Mouse (Mus musculus): ENCODE measurements around the gene Ints14. TPM values are rescaled to one million over a fixed set of nuclear protein-coding genes. Genes with fewer than 3 reads are reported as not detected.
"Not testable (repeated sequence)": the region's sequence is repeated elsewhere in the genome, so short reads cannot be mapped to it uniquely, and the experiment has no call there.

The Ints14 gene
- polyA plus RNA-seq, 1 experiment from 2014 or later: 29.2 TPM

DNA sequence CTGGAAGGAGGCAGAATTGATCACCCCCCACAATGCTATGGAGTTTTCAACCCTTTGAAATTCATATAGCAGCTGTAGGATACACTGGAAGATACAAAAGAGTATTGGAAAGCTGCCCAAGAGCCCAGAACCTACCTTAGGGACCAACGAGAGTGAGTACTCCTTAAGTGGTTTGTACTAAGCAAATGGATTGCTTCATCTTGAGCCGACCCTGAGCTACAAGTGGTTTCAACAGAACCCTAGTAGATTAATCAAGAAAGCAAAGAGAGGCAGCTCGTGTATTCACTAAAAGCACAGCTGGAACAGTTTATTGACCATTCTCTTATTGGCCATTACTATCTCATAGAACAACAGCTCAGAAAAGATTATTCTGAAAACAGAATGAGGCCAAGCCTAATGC is 58.4 kb downstream of the Ints14 start:
- H3K27ac ChIP-seq: no peak overlapping the region
- H3K79me2 ChIP-seq (ENCODE audit: inconsistent target): peaks cover 63% of the 10 kb centered on the region; the same call in 1 of the 2 replicates
- no peak overlapping the region for H3K4me3 ChIP-seq (ENCODE audit: inconsistent target)
- 66% methylated on average over 3 of the region's 3 CpGs for WGBS (ENCODE audit: missing documents)
- no peaks in the 10 kb centered on the region for H3K36me3 ChIP-seq (ENCODE audit: inconsistent target)

DNA sequence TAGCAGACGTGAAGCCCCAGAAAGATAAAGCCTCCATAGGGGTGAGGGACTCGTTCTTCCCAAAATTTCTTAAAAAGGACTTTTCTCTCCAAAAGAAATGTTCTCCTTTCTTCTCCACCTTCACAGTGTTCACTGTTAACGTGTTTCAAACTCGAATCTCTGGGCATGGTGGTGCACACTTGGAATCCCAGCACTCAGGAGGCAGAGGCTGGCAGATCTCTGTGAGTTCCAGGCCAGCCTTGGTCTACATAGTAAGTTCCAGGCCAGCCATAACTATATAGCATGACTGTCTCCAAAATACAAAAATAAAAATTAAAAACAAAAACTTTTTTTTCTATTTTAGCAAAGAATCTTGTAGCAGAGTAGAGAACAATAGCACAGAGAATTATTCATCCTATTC is 59.4 kb downstream of the Ints14 start:
- no peak overlapping the region for H3K4me3 ChIP-seq (ENCODE audit: inconsistent target)
- no peaks in the 10 kb centered on the region for H3K36me3 ChIP-seq (ENCODE audit: inconsistent target)
- H3K27ac ChIP-seq: no peak overlapping the region
- H3K79me2 ChIP-seq (ENCODE audit: inconsistent target): peaks cover 56% of the 10 kb centered on the region; the same call in 1 of the 2 replicates
- 90% methylated on average over 4 of the region's 4 CpGs for WGBS (ENCODE audit: missing documents)

- 1% methylated on average over 70 of the region's 81 CpGs for WGBS (ENCODE audit: missing documents)
- peak within 1 kb of the TSS; percentile 78 for H3K27ac ChIP-seq
- peak within 1 kb of the TSS; percentile 46 for H3K4me3 ChIP-seq (ENCODE audit: inconsistent target)
- H3K36me3 ChIP-seq (ENCODE audit: inconsistent target): no peaks in the 10 kb centered on the region
- peaks cover 45% of the 10 kb centered on the region; the same call in 1 of the 2 replicates for H3K79me2 ChIP-seq (ENCODE audit: inconsistent target)
Observed at GRCm38 (mm10) chr9:65020991-65021886, 60.5 kb downstream of the Ints14 start, which contains the start of gene Hacd3. Hacd3 (minus strand) TSS chr9:65021693.

- peaks cover 38% of the 10 kb centered on the region; the same call in 1 of the 2 replicates for H3K79me2 ChIP-seq (ENCODE audit: inconsistent target)
- H3K27ac ChIP-seq: peak overlapping the region; percentile 78
- 23% methylated on average over 9 of the region's 9 CpGs for WGBS (ENCODE audit: missing documents)
- H3K4me3 ChIP-seq (ENCODE audit: inconsistent target): peak overlapping the region; percentile 46
- H3K36me3 ChIP-seq (ENCODE audit: inconsistent target): no peaks in the 10 kb centered on the region
Observed at GRCm38 (mm10) chr9:65021887-65022579, 61.3 kb downstream of the Ints14 start.

GRCm38 (mm10) chr9:65022580-65023135 is 62.0 kb downstream of the Ints14 start:
- H3K79me2 ChIP-seq (ENCODE audit: inconsistent target): peaks cover 32% of the 10 kb centered on the region; the same call in 1 of the 2 replicates
- 87% methylated on average over 4 of the region's 4 CpGs for WGBS (ENCODE audit: missing documents)
- H3K27ac ChIP-seq: no peak overlapping the region
- H3K36me3 ChIP-seq (ENCODE audit: inconsistent target): no peaks in the 10 kb centered on the region
- no peak overlapping the region for H3K4me3 ChIP-seq (ENCODE audit: inconsistent target)

GRCm38 (mm10) chr9:65023447-65023846 is 62.7 kb downstream of the Ints14 start:
- peaks cover 26% of the 10 kb centered on the region; the same call in 1 of the 2 replicates for H3K79me2 ChIP-seq (ENCODE audit: inconsistent target)
- 94% methylated on average over 3 of the region's 3 CpGs for WGBS (ENCODE audit: missing documents)
- no peak overlapping the region for H3K4me3 ChIP-seq (ENCODE audit: inconsistent target)
- no peak overlapping the region for H3K27ac ChIP-seq
- H3K36me3 ChIP-seq (ENCODE audit: inconsistent target): no peaks in the 10 kb centered on the region

DNA sequence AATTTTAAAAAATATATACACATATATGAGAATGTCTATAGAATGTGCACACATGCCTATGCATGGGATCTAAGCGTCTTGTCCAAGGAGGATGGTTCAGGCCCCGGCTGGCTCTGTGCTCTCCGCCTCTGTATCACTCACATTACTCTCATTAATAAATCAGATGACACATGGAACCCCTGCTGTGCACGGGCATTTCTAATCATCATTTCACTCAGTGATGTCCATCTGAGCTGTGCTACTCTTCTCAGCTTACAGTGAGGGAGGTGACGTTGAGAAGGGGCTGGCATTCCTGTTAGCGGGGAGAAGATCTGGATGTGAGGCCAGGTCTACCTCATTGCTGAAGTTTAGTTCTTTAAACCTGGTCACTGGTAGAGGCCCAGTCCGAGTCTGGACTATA is 66.5 kb downstream of the Ints14 start:
- no peaks in the 10 kb centered on the region for H3K36me3 ChIP-seq (ENCODE audit: inconsistent target)
- no peak overlapping the region for H3K27ac ChIP-seq
- H3K4me3 ChIP-seq (ENCODE audit: inconsistent target): no peak overlapping the region
- WGBS (ENCODE audit: missing documents): 88% methylated on average over 7 of the region's 7 CpGs
- no peaks in the 10 kb centered on the region for H3K79me2 ChIP-seq (ENCODE audit: inconsistent target)

DNA sequence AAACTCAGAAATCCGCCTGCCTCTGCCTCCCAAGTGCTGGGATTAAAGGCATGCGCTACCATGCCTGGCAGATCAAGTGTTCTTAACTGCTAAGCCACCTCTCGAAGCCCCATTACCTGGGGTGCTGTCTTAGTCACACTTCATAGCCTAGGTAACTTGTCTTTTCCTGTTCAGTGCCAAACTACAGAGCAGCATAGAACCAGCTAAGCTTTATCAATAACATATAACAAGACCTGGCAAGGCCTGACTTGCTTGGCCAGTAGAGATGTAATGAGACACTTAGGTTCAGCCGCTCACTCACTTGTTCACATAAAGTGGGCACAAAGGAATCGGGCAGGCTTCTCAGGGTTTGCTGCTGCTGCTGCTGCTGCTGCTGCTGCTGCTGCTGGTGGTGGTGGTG is 67.6 kb downstream of the Ints14 start:
- no peak overlapping the region for H3K4me3 ChIP-seq (ENCODE audit: inconsistent target)
- H3K36me3 ChIP-seq (ENCODE audit: inconsistent target): no peaks in the 10 kb centered on the region
- H3K79me2 ChIP-seq (ENCODE audit: inconsistent target): peaks cover 3% of the 10 kb centered on the region
- WGBS (ENCODE audit: missing documents): 96% methylated on average over 5 of the region's 5 CpGs
- no peak overlapping the region for H3K27ac ChIP-seq

- Histone ChIP-seq H3K79me2 (ENCODE audit: inconsistent target) (peaks cover 27% of the 10 kb centered on the region), H3K27ac (peak overlapping the region; percentile 81; the same call in 1 of the 2 replicates)
- not testable (repeated sequence) for H3K36me3 ChIP-seq (ENCODE audit: inconsistent target); H3K4me3 ChIP-seq (ENCODE audit: inconsistent target)
- WGBS (ENCODE audit: missing documents): 21% methylated on average over 5 of the region's 5 CpGs
Observed at GRCm38 (mm10) chr9:65031355-65031754, 70.7 kb downstream of the Ints14 start.

- WGBS (ENCODE audit: missing documents): 18% methylated on average over 4 of the region's 4 CpGs
Observed at GRCm38 (mm10) chr9:65031894-65032268, 71.2 kb downstream of the Ints14 start.

GRCm38 (mm10) chr9:65032269-65033108 is 71.8 kb downstream of the Ints14 start, which contains the start of gene Dpp8:
Dpp8 (plus strand) TSS chr9:65032414.
- peak within 1 kb of the TSS; percentile 81 for H3K27ac ChIP-seq
- peak within 1 kb of the TSS; percentile 93 for H3K4me3 ChIP-seq (ENCODE audit: inconsistent target)
- peaks cover 27% of the 10 kb centered on the region for H3K79me2 ChIP-seq (ENCODE audit: inconsistent target)
- WGBS (ENCODE audit: missing documents): 1% methylated on average over 62 of the region's 85 CpGs
- no peaks in the 10 kb centered on the region; the same call in 1 of the 2 replicates for H3K36me3 ChIP-seq (ENCODE audit: inconsistent target)

More at GRCm38 (mm10) chr9:65031894-65032268, 71.2 kb downstream of the Ints14 start:
- Histone ChIP-seq H3K36me3 (ENCODE audit: inconsistent target) (no peaks in the 10 kb centered on the region; the same call in 1 of the 2 replicates), H3K27ac (peak overlapping the region; percentile 81), H3K79me2 (ENCODE audit: inconsistent target) (peaks cover 27% of the 10 kb centered on the region), H3K4me3 (ENCODE audit: inconsistent target) (peak overlapping the region; percentile 32)

GRCm38 (mm10) chr9:65036456-65036855 is 75.8 kb downstream of the Ints14 start:
- Histone ChIP-seq H3K4me3 (ENCODE audit: inconsistent target) (no peak overlapping the region), H3K79me2 (ENCODE audit: inconsistent target) (peaks cover 50% of the 10 kb centered on the region), H3K27ac (no peak overlapping the region), H3K36me3 (ENCODE audit: inconsistent target) (peaks cover 31% of the 10 kb centered on the region)
- WGBS (ENCODE audit: missing documents): 95% methylated on average over 1 of the region's 1 CpGs
